Mouse (Mus musculus) hindbrain, embryonic 12.5 days (tissue): ENCODE measurements at regions not wholly inside any gene's neighbourhood (a gene's known extent, or its start where the extent isn't known, plus 50 kb on each side); places are given as distances from the start of the nearest gene placed in this dataset.
A peak's percentile ranks its signal among the peaks of the same experiment; 100 is the strongest.

Experiments used
- ATAC-seq: fragments of 200-750 bp; cut with Nextera tagmentation; 2 replicates; pipeline ENCODE4 v1.8.0; 2017; ENCODE audit warnings: moderate TSS enrichment; ENCODE audit not compliant: low FRiP score
- H3K27ac ChIP-seq: fragments of 300-500 bp; sonication (generic); 2 replicates; pipeline ENCODE4 v1.5.1; 2016; ENCODE audit warnings: mild to moderate bottlenecking
- H3K27me3 ChIP-seq: fragments of 300-500 bp; sonication (generic); 2 replicates; pipeline ENCODE4 v1.6.1; 2016; ENCODE audit warnings: mild to moderate bottlenecking
- H3K36me3 ChIP-seq: fragments of 300-500 bp; sonication (generic); 2 replicates; pipeline ENCODE4 v1.6.1; 2016; ENCODE audit warnings: mild to moderate bottlenecking
- H3K4me1 ChIP-seq: fragments of 300-500 bp; sonication (generic); 2 replicates; pipeline ENCODE4 v1.6.1; 2016
- H3K4me2 ChIP-seq: fragments of 300-500 bp; sonication (generic); replicated peaks from 2 replicates; pipeline ENCODE4 v1.6.1; 2016; ENCODE audit warnings: mild to moderate bottlenecking
- H3K4me3 ChIP-seq: fragments of 300-500 bp; sonication (generic); 2 replicates; pipeline ENCODE4 v1.5.1; 2016; ENCODE audit warnings: mild to moderate bottlenecking
- H3K9ac ChIP-seq: fragments of 300-500 bp; sonication (generic); 2 replicates; pipeline ENCODE4 v1.6.1; 2016; ENCODE audit warnings: mild to moderate bottlenecking, moderate library complexity
- H3K9me3 ChIP-seq: fragments of 300-500 bp; sonication (generic); replicated peaks from 2 replicates; pipeline ENCODE4 v1.6.1; 2016; ENCODE audit warnings: mild to moderate bottlenecking
- WGBS: fragments of 180-500 bp; shearing (Covaris S2); methylation state at CpG from one replicate; pipeline ENCODE4 v1.1.7; 2016; 5-methylcytosine and 5-hydroxymethylcytosine counted together

DNA sequence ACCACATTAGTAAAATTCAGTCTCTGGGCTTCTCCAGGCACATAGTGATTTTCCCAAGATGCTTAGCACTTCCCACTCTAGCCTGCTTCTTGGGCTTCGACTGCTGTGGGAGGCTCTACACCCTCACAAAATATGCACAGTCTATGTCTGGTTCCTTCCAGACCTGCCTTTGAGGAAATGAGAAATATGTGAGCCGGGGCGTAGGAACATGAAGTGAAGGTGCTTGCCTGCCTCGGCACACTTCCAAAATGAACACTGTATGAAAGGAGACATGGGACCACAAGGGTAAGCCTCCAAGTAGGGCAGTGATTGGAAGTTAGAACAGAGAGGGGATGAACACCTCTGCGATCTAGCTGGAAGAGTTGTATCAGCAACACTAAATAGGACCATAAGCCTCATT, 54.5 kb downstream of the Gm10260 start:
- Histone ChIP-seq H3K4me1 (no peaks in the 10 kb centered on the region), H3K27me3 (no peaks in the 10 kb centered on the region), H3K4me2 (no peak overlapping the region), H3K4me3 (no peak overlapping the region), H3K36me3 (no peaks in the 10 kb centered on the region), H3K27ac (no peak overlapping the region), H3K9me3 (no peaks in the 10 kb centered on the region), H3K9ac (no peak overlapping the region)
- WGBS: 97% methylated on average over 5 of the region's 5 CpGs
- ATAC-seq: no peak

DNA sequence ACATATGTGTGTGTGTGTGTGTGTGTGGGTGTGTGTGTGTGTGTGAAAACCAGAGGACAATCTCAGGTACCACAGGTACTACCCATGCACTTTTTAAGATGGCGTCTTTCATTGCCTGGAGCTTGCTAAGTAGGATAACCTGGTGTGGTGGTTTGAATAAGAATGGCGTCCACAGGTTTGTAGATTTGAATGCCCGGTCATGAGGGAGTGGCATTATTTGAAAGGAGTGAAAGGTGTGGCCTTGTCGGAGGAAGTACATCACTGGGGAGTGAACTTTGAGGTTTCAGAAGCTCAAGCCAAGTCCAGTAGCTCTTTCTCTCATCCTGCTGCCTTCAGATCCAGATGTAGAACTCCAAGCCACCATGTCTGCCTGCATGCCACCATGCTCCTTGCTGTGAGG, 55.9 kb downstream of the Gm10260 start:
- no peaks in the 10 kb centered on the region for H3K36me3 ChIP-seq

DNA sequence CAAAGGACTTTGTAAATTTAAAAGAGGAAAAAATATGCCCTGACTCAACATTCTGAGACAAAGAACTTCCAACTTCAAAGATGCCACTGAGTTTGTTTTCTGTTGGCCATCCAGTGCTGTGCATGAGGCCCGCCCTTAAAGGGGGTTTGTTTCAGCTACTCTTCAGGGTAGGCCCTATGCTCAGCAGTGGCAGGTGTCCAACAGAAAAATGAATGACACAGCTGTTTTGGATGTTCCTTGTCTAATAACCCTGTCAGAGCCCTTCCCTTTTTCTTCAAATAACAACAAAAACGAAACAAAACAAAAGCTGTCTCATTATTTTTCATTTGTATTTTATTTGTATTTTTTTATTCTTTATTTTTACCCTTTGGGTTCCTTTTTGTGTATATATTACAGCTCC, 61.5 kb downstream of the Gm10260 start:
- 86% methylated on average over 2 of the region's 2 CpGs for WGBS
- ATAC-seq: no peak
- Histone ChIP-seq H3K4me2 (no peak overlapping the region), H3K9ac (no peak overlapping the region), H3K27ac (no peak overlapping the region), H3K27me3 (no peaks in the 10 kb centered on the region), H3K4me1 (0 out of 2 replicates have a peak, but pooled peaks cover 4% of the 10 kb centered on the region), H3K9me3 (no peaks in the 10 kb centered on the region), H3K36me3 (no peaks in the 10 kb centered on the region), H3K4me3 (no peak overlapping the region)

More for the DNA sequence above, 55.9 kb downstream of the Gm10260 start:
- no peak overlapping the region for H3K4me3 ChIP-seq
- no peak overlapping the region for H3K27ac ChIP-seq
- H3K9ac ChIP-seq: no peak overlapping the region
- no peaks in the 10 kb centered on the region for H3K9me3 ChIP-seq
- no peak for ATAC-seq
- WGBS: 96% methylated on average over 4 of the region's 4 CpGs
- H3K4me2 ChIP-seq: no peak overlapping the region
- no peaks in the 10 kb centered on the region for H3K27me3 ChIP-seq
- no peaks in the 10 kb centered on the region for H3K4me1 ChIP-seq

DNA sequence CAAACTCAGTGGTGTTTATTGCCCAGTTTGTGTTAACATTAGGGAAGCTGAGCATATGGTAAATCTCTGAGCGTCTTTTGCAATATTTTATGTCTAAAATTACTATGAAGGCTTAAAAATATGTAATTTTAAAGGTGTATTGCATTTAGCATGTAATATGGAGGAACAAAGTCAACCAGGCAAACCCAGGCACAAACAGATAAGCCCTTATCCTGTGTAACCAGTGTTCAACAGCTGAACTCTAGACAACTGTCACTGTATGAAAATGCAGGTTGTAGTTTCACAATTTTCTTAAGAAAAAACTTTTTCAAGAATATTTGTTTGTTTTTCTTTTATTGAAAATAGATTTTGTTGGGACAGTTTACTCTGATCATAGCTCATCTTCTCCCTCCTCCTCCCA, 62.1 kb downstream of the Gm10260 start:
- Histone ChIP-seq H3K4me3 (no peak overlapping the region), H3K27me3 (no peaks in the 10 kb centered on the region), H3K27ac (no peak overlapping the region), H3K9ac (no peak overlapping the region), H3K4me2 (no peak overlapping the region), H3K36me3 (no peaks in the 10 kb centered on the region), H3K4me1 (0 out of 2 replicates have a peak, but pooled peaks cover 4% of the 10 kb centered on the region), H3K9me3 (no peaks in the 10 kb centered on the region)
- 83% methylated on average over 1 of the region's 1 CpGs for WGBS
- no peak for ATAC-seq

DNA sequence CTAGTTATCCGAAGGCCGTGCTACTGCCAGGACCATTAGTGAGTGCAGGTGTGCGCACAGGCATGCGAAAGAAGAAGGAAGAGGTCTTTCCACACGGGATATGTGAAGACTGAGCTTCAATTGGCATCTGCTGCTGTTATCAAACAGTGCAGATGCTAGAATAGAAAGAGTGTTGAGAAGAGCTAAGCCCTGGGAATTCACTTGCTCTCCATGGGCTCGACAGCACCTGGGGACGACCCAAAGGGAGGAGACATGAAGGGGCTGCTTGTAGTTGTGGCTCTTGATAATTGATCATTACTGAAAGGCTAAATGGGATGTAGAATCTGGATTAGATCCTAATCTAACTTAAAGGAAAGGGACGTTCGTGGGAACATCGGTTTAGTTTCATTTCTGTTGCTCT, 63.2 kb downstream of the Gm10260 start:
- H3K9me3 ChIP-seq: no peaks in the 10 kb centered on the region
- H3K36me3 ChIP-seq: no peaks in the 10 kb centered on the region
- H3K9ac ChIP-seq: no peak overlapping the region
- no peak overlapping the region for H3K4me2 ChIP-seq
- no peaks in the 10 kb centered on the region for H3K27me3 ChIP-seq
- ATAC-seq: no peak
- no peak overlapping the region for H3K27ac ChIP-seq
- no peak overlapping the region for H3K4me3 ChIP-seq
- H3K4me1 ChIP-seq: 0 out of 2 replicates have a peak, but pooled peaks cover 4% of the 10 kb centered on the region
- 86% methylated on average over 10 of the region's 10 CpGs for WGBS

DNA sequence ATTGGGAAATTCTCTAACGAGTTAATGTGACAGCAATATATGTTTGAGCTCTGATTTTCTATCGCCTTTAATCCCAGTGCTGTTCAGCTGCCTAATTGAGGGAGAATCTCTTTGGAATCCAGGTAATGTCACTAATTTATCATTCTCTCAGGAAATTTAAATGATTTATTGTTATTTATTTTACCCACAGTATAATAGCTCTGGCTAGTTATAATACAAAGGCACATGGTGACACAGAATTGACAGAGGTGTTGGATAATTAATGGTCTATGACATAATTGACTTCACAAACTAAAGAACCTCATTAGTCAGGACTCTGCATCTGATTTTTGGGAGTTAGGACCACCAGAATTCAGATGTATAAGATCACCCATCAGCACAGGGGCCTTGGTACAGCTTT, 65.4 kb downstream of the Gm10260 start:
- Histone ChIP-seq H3K27me3 (no peaks in the 10 kb centered on the region), H3K36me3 (no peaks in the 10 kb centered on the region), H3K9me3 (no peaks in the 10 kb centered on the region), H3K4me2 (no peak overlapping the region), H3K27ac (no peak overlapping the region), H3K4me3 (no peak overlapping the region), H3K9ac (no peak overlapping the region), H3K4me1 (0 out of 2 replicates have a peak, but pooled peaks cover 4% of the 10 kb centered on the region)
- WGBS: 52% methylated on average over 2 of the region's 2 CpGs
- ATAC-seq: peak; percentile 65; the same call in 1 of the 2 replicates

DNA sequence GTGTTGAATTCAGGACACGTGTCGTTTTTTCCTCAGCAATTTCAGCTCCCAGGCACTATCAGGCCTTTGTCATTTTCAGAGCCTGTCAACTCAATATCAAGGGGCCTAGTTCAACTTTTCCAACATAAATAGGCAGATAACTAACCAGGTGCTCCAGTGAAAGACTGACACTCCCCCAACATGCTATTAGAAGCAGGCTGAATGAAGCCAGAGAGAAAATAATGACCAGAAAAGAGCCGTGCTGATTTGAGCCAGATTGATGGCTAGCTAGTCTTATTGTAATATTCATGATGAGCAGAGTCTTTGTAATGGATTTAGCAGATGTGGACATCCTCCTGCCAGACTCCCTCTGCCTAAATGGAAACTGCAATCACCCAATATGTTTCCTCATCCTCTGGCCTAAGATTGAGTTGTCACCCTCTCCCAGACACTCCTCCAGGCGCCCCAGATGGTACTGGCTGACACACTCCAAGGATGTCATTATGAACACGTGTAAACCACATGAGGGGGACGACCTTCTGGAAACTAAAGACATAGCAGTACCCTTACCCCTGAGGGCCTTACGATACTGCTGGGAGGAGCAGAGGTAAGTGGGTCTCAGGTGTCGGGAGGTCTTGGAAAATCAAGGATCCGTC, 66.0 kb downstream of the Gm10260 start:
- peak; percentile 94 for ATAC-seq

DNA sequence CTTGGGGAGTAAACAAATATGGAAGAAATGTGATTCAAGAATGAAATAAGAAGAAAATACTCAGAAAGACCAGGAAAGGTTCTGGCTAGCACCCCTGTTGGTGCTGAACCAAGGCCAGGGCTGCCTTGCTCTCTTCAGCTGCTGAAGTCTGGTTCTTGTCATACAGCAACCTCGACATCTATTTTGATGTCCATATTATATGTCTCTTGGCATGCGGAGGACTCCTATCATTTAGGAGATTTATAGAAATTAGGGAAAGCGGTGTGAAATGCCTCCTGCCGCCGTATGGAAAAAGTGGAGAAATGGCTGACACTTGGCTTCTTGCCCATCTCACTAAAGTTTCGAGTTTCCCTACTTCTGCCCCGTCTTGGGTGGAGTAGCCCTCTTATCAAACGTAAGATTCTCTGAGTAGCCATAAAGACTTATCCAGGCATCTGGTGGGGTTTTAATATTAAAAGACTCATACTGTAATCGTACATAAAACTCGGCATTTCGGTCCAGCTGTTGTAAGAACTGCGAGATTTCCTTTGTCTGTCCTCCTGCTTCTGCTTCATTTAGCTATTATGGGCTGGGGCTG, 72.0 kb downstream of the Gm10260 start:
- Histone ChIP-seq H3K9ac (no peak overlapping the region), H3K4me1 (no peaks in the 10 kb centered on the region), H3K27ac (no peak overlapping the region), H3K27me3 (no peaks in the 10 kb centered on the region), H3K4me3 (no peak overlapping the region), H3K9me3 (no peaks in the 10 kb centered on the region), H3K4me2 (no peak overlapping the region), H3K36me3 (no peaks in the 10 kb centered on the region)
- ATAC-seq: no peak
- WGBS: 91% methylated on average over 12 of the region's 12 CpGs

More for the DNA sequence above, 66.0 kb downstream of the Gm10260 start:
- H3K9ac ChIP-seq: no peak overlapping the region
- no peaks in the 10 kb centered on the region for H3K36me3 ChIP-seq
- no peak overlapping the region for H3K4me3 ChIP-seq
- H3K27me3 ChIP-seq: no peaks in the 10 kb centered on the region
- no peaks in the 10 kb centered on the region for H3K9me3 ChIP-seq
- H3K4me2 ChIP-seq: no peak overlapping the region
- 39% methylated on average over 9 of the region's 9 CpGs for WGBS
- H3K4me1 ChIP-seq: 0 out of 2 replicates have a peak, but pooled peaks cover 4% of the 10 kb centered on the region
- 0 out of 2 replicates have a peak overlapping the region, but pooled peaks have one; percentile 19 for H3K27ac ChIP-seq

DNA sequence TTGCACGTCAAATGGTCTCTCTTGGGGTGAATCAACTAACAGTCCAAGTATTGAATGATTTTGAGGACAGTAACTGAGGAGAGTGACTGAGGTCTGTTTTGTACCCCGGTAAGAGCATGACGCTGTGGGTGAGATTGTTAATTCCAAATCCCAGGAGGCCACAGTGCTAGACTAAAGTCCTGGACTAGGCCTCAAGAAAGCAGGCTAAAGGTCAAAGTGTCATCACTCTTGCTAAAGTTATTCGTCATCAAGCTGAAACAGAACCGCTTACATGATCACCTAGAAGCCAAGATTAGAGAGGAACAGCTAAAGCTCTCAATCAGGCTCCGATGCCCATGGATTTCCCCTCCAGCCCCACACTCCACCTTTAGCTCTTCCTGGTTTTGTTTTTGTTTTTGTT, 76.6 kb downstream of the Gm10260 start:
- Histone ChIP-seq H3K4me1 (peaks cover 7% of the 10 kb centered on the region), H3K27ac (no peak overlapping the region), H3K4me2 (no peak overlapping the region), H3K27me3 (no peaks in the 10 kb centered on the region), H3K9me3 (no peaks in the 10 kb centered on the region), H3K36me3 (no peaks in the 10 kb centered on the region), H3K4me3 (no peak overlapping the region), H3K9ac (no peak overlapping the region)
- WGBS: 88% methylated on average over 6 of the region's 6 CpGs
- no peak for ATAC-seq

DNA sequence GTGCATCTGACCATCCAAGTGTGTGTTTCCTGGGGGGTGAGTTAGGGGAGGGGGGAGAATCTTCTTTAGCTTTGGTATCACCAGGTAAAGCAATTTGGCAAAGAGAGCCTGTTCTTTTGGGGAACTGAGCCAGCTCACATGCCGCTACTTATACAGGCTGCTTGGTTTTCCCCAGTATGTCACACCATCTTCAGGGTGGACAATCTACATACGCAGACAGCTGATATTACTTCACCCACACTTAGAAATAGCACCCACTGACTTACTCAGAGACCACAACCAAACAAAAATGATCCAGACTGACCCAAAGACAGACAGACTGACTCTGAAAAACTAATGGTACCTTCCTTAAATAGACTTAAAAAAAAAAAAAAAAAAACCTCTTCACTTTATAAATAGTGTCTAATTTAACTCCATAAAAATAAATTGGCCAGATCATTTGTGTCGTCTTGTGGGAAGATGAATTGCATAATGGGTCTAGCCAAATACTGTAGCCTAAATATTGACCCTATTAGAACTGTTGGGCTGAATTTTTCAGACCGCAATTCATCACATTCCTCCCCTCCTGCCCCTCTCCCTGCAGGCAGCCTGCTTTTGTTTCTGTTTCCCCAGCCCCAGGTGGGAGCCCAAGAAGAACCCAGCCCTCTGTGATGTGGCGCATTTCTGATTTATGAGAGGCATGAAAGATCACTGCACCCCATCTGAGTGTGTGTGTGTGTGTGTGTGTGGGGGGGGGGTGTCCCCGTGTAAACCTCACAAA, 79.0 kb downstream of the Gm10260 start:
- Histone ChIP-seq H3K27ac (no peak overlapping the region), H3K36me3 (no peaks in the 10 kb centered on the region), H3K4me3 (no peak overlapping the region), H3K9me3 (no peaks in the 10 kb centered on the region), H3K4me2 (no peak overlapping the region), H3K9ac (no peak overlapping the region), H3K4me1 (peaks cover 7% of the 10 kb centered on the region), H3K27me3 (no peaks in the 10 kb centered on the region)
- ATAC-seq: no peak
- 38% methylated on average over 6 of the region's 6 CpGs for WGBS

DNA sequence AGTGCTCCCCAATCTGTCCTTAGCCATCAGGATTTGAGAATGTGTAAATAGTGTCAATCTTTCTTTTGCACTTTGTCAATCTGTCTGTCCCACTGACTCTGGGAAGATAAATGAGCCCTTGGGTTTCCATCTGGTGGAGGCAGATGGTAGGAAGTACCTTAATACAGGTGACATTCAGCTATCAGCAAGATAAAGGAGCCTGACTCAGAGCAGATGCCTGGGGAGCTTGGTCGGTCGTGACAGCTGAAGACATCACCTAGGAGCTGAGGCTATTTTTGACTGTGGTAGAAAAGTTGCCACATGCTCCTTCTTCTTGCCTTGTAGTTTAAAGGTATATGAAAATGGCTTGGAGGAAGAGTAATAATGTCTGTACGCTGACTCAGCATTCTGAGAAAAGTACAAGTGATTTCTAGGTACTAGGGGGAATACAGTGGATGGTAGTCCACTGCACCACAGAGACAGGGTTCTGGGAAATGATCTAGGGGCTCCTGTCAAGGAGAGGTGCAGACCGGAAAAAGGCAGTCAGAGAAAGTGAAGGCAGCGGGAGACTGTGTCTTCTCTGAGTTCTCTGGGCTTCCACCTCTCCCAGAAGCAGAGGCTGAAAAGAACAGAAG, 80.0 kb downstream of the Gm10260 start:
- no peak for ATAC-seq
- Histone ChIP-seq H3K27ac (no peak overlapping the region), H3K9me3 (no peaks in the 10 kb centered on the region), H3K4me1 (peaks cover 7% of the 10 kb centered on the region), H3K27me3 (no peaks in the 10 kb centered on the region), H3K36me3 (no peaks in the 10 kb centered on the region), H3K4me2 (no peak overlapping the region), H3K4me3 (no peak overlapping the region), H3K9ac (no peak overlapping the region)
- 68% methylated on average over 5 of the region's 5 CpGs for WGBS

DNA sequence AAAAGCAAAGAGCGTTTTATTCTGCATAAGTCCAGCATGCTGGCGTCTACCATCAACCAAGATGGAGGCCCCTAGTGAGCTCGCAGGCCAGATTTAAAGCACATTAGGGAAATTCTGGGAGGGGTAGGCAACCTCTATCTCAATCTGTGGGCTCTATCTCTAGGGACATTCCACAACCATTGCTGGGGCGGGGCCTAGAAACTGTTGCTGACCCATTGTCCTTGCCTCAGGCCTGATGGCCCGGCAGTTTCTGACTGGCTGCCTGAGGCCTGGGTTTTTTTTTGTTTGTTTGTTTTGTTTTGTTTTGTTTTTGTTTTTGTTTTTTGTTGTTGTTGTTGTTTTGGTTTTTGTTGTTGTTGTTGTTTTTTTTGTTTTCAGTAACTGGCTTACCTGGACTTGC, 81.4 kb downstream of the Gm10260 start:
- Histone ChIP-seq H3K4me1 (peaks cover 7% of the 10 kb centered on the region), H3K27ac (no peak overlapping the region), H3K27me3 (no peaks in the 10 kb centered on the region), H3K9me3 (no peaks in the 10 kb centered on the region), H3K4me3 (no peak overlapping the region), H3K4me2 (no peak overlapping the region), H3K36me3 (no peaks in the 10 kb centered on the region), H3K9ac (no peak overlapping the region)
- 87% methylated on average over 5 of the region's 5 CpGs for WGBS
- no peak for ATAC-seq
